ENCODE assay signal across 9 mouse cellular contexts in the genomic region with DNA sequence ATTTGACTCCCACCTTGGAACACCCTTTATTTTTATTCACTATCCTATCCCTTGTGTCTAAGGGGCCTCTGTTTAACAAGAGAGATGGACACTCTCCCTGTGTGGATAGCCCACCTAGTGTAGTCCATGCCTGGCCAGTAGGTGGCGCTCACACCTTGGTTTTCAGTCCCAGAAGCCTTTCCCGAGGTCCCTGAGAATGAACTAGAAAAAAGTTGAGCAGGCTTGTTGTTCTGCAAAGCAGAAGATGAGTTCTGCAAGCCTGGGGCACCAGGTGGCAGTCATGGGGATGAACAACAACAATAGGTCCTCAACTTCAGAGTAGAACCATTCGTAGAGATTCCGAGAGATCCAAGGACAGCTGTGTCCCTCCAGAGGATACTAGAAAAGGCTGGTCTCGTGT. TPM values are rescaled to one million over a fixed set of nuclear protein-coding genes. Genes with fewer than 3 reads are reported as not detected.
DNase-seq lines count a peak whose midpoint lies in the region; ATAC-seq and TF ChIP-seq lines count a peak whose summit lies in the region.
"Had no signal": no experiment of that assay in that cellular context is flagged by ENCODE, and none has a peak within 500 bp of the region (broad histone marks: within the 10 kb centered on the region; RNA-seq: fewer than 3 reads in every experiment).

No protein-coding gene starts in this region.

- no peak overlapping the region for H3K4me2 ChIP-seq in hindbrain, postnatal 0 days (ENCODE audit: low read depth, low read length)
- no peak overlapping the region for H3K4me2 ChIP-seq in hindbrain, embryonic 14.5 days (replicated peaks)
- H3K4me2 ChIP-seq in midbrain, embryonic 15.5 days = no peak overlapping the region
- H3K4me2 ChIP-seq: midbrain, embryonic 12.5 days had no signal

- DNase-seq in hindbrain, postnatal 0 days (ENCODE audit: low spot score) = peak; percentile 66
- no peak for DNase-seq in hindbrain, embryonic 14.5 days (ENCODE audit: low spot score)
- peak; percentile 68 for DNase-seq in adrenal gland, postnatal 25 days
- DNase-seq in gastrocnemius, postnatal 4 days (ENCODE audit: low spot score in 2 of 2) = peak; percentile 48 to 71
- peak; percentile 45 for DNase-seq in lung, adult 2 months
- peak; percentile 4 for DNase-seq in telencephalon, adult 2 months (ENCODE audit: low read depth, low spot score)

- H3K4me1 ChIP-seq in hindbrain, postnatal 0 days (ENCODE audit: insufficient read depth, low read length) = no peaks in the 10 kb centered on the region
- no peaks in the 10 kb centered on the region for H3K4me1 ChIP-seq in hindbrain, embryonic 14.5 days (replicated peaks; ENCODE audit: control insufficient read depth, insufficient read depth, low read length)
- H3K4me1 ChIP-seq in E14TG2a.4 (replicated peaks; ENCODE audit: low read depth, low read length) = no peaks in the 10 kb centered on the region
- no peaks in the 10 kb centered on the region for H3K4me1 ChIP-seq in lung, adult 2 months (ENCODE audit: control insufficient read depth, insufficient read depth, low read length)
- H3K4me1 ChIP-seq in midbrain, embryonic 15.5 days = no peaks in the 10 kb centered on the region
- H3K4me1 ChIP-seq: midbrain, embryonic 12.5 days had no signal

- H3K27ac ChIP-seq in hindbrain, postnatal 0 days = no peak overlapping the region
- no peak overlapping the region for H3K27ac ChIP-seq in hindbrain, embryonic 14.5 days
- no peak overlapping the region for H3K27ac ChIP-seq in midbrain, embryonic 15.5 days
- H3K27ac ChIP-seq: midbrain, embryonic 12.5 days had no signal

- no peaks in the 10 kb centered on the region for H3K27me3 ChIP-seq in hindbrain, postnatal 0 days (ENCODE audit: insufficient read depth, low read length)
- H3K27me3 ChIP-seq in hindbrain, embryonic 14.5 days (ENCODE audit: control insufficient read depth, insufficient read depth, low read length) = no peaks in the 10 kb centered on the region
- H3K27me3 ChIP-seq in E14TG2a.4 (ENCODE audit: insufficient read depth, low read length) = no peaks in the 10 kb centered on the region; the same call in 1 of the 2 replicates
- H3K27me3 ChIP-seq in midbrain, embryonic 15.5 days (replicated peaks) = no peaks in the 10 kb centered on the region
- H3K27me3 ChIP-seq: midbrain, embryonic 12.5 days had no signal

- H3K4me3 ChIP-seq in hindbrain, postnatal 0 days (ENCODE audit: low read length) = no peak overlapping the region
- H3K4me3 ChIP-seq in hindbrain, embryonic 14.5 days (replicated peaks; ENCODE audit: low read length) = no peak overlapping the region
- no peak overlapping the region for H3K4me3 ChIP-seq in E14TG2a.4 (replicated peaks; ENCODE audit: low read length)
- H3K4me3 ChIP-seq in lung, adult 2 months (replicated peaks; ENCODE audit: extremely low read depth, low read depth, low read length) = no peak overlapping the region
- H3K4me3 ChIP-seq in midbrain, embryonic 15.5 days = no peak overlapping the region
- H3K4me3 ChIP-seq: midbrain, embryonic 12.5 days had no signal

- H3K36me3 ChIP-seq in hindbrain, postnatal 0 days (ENCODE audit: insufficient read depth, low read length) = no peaks in the 10 kb centered on the region
- 0 out of 2 replicates have a peak, but pooled peaks cover 4% of the 10 kb centered on the region for H3K36me3 ChIP-seq in hindbrain, embryonic 14.5 days (replicated peaks; ENCODE audit: control insufficient read depth, insufficient read depth)
- peaks cover 5% of the 10 kb centered on the region; the same call in 1 of the 2 replicates for H3K36me3 ChIP-seq in E14TG2a.4 (ENCODE audit: insufficient read depth, low read length)
- H3K36me3 ChIP-seq in midbrain, embryonic 15.5 days (replicated peaks) = no peaks in the 10 kb centered on the region

- H3K9ac ChIP-seq in hindbrain, postnatal 0 days (replicated peaks; ENCODE audit: low read length) = no peak overlapping the region
- no peak overlapping the region for H3K9ac ChIP-seq in hindbrain, embryonic 14.5 days
- H3K9ac ChIP-seq in midbrain, embryonic 15.5 days = no peak overlapping the region
- H3K9ac ChIP-seq: midbrain, embryonic 12.5 days had no signal

- no peaks in the 10 kb centered on the region for H3K9me3 ChIP-seq in hindbrain, postnatal 0 days (ENCODE audit: low read length)
- no peaks in the 10 kb centered on the region for H3K9me3 ChIP-seq in hindbrain, embryonic 14.5 days (ENCODE audit: control insufficient read depth, low read length)
- no peaks in the 10 kb centered on the region for H3K9me3 ChIP-seq in E14TG2a.4 (ENCODE audit: low read length)
- H3K9me3 ChIP-seq in midbrain, embryonic 15.5 days = no peaks in the 10 kb centered on the region
- H3K9me3 ChIP-seq: midbrain, embryonic 12.5 days had no signal

- WGBS in hindbrain, postnatal 0 days = 65% methylated on average over 5 of the region's 5 CpGs
- WGBS in hindbrain, embryonic 14.5 days = 73% methylated on average over 5 of the region's 5 CpGs
- 60% methylated on average over 5 of the region's 5 CpGs for WGBS in lung, adult 2 months
- 69% methylated on average over 5 of the region's 5 CpGs for WGBS in midbrain, embryonic 15.5 days

- TF ChIP-seq CTCF in hindbrain, postnatal 0 days (IDR thresholded peaks at IDR 0.05; ENCODE audit: low read depth) = peak; percentile 79
- peak; percentile 76 for TF ChIP-seq CTCF in E14TG2a.4 (conservative IDR thresholded peaks at IDR 0.05; ENCODE audit: low read length)
- TF ChIP-seq CTCF in lung, adult 2 months (IDR thresholded peaks at IDR 0.05; ENCODE audit: insufficient read depth, low read length) = peak; percentile 76

- ATAC-seq in hindbrain, postnatal 0 days = no peak
- no peak for ATAC-seq in hindbrain, embryonic 14.5 days (ENCODE audit: low FRiP score)
- ATAC-seq in midbrain, embryonic 15.5 days (replicated peaks) = no peak

- TF ChIP-seq POLR2A in lung, adult 2 months (IDR thresholded peaks at IDR 0.05; ENCODE audit: borderline replicate concordance, extremely low read depth, low read depth, low read length) = no peak

RNA-seq across cellular contexts. Expression of a gene that starts 35.8 kb away (rescaled TPM):
- 17.5 and 29.4 TPM in 2 replicates for total RNA-seq in hindbrain, postnatal 0 days (2014; rRNA removed)
- 10.6 and 10.8 TPM in 2 replicates for polyA plus RNA-seq in hindbrain, postnatal 0 days (2015; fragmentation: Nextera tagmentation; extraction: Ambion mirVana)
- polyA plus RNA-seq in hindbrain, embryonic 14.5 days (2014; fragmentation: Nextera tagmentation; extraction: Ambion mirVana) = 7.2 and 9.4 TPM in 2 replicates
- 16.4 and 23.0 TPM in 2 replicates for total RNA-seq in adrenal gland, postnatal 25 days (2021)
- total RNA-seq in gastrocnemius, postnatal 4 days (2021) = 10 to 100 TPM; 61.5 to 67.8 TPM
- 0.32 and 0.73 TPM in 2 replicates for polyA plus RNA-seq in lung, adult 2 months (2012; rRNA removed)
- 6.0 and 6.5 TPM in 2 replicates for polyA plus RNA-seq in midbrain, embryonic 15.5 days (2015; fragmentation: Nextera tagmentation; extraction: Ambion mirVana)
